ENCODE assay signal across 21 mouse cellular contexts in genomic region chr2:7073730-7074129, GRCm38 (mm10).
DNase-seq lines count a peak whose midpoint lies in the region; ATAC-seq and TF ChIP-seq lines count a peak whose summit lies in the region.
"Had no signal": no experiment of that assay in that cellular context is flagged by ENCODE, and none has a peak within 500 bp of the region (broad histone marks: within the 10 kb centered on the region; RNA-seq: fewer than 3 reads in every experiment).

No protein-coding gene starts in this region.

- no peak overlapping the region for H3K4me3 ChIP-seq in heart, embryonic 16.5 days (ENCODE audit: low read length)
- no peak overlapping the region for H3K4me3 ChIP-seq in kidney, postnatal 0 days (replicated peaks; ENCODE audit: low read depth, low read length)
- no peak overlapping the region for H3K4me3 ChIP-seq in lung, embryonic 15.5 days
- H3K4me3 ChIP-seq: embryonic facial prominence, embryonic 10.5 days; erythroblast, embryonic 14.5 days; forebrain, embryonic 10.5 days; heart, adult 2 months; heart, embryonic 15.5 days; hindbrain, embryonic 15.5 days had no signal

- H3K4me1 ChIP-seq in heart, embryonic 16.5 days (ENCODE audit: control insufficient read depth, insufficient read depth, low read length): peaks cover 18% of the 10 kb centered on the region
- H3K4me1 ChIP-seq in kidney, postnatal 0 days (replicated peaks; ENCODE audit: insufficient read depth, low read length): no peaks in the 10 kb centered on the region
- H3K4me1 ChIP-seq in lung, embryonic 15.5 days: peaks cover 20% of the 10 kb centered on the region
- H3K4me1 ChIP-seq: embryonic facial prominence, embryonic 10.5 days; forebrain, embryonic 10.5 days; hindbrain, embryonic 15.5 days had no signal

- 76% methylated on average over 3 of the region's 3 CpGs for WGBS in heart, embryonic 16.5 days
- 31% methylated on average over 3 of the region's 3 CpGs for WGBS in kidney, postnatal 0 days
- 44% methylated on average over 3 of the region's 3 CpGs for WGBS in lung, embryonic 15.5 days

- no peaks in the 10 kb centered on the region for H3K27me3 ChIP-seq in heart, embryonic 16.5 days (ENCODE audit: control insufficient read depth, insufficient read depth, low read length)
- H3K27me3 ChIP-seq in kidney, postnatal 0 days (ENCODE audit: insufficient read depth, low read length): no peaks in the 10 kb centered on the region
- no peaks in the 10 kb centered on the region for H3K27me3 ChIP-seq in lung, embryonic 15.5 days
- H3K27me3 ChIP-seq: CH12.LX; heart, embryonic 15.5 days; hindbrain, embryonic 15.5 days had no signal

- peaks cover 19% of the 10 kb centered on the region for H3K36me3 ChIP-seq in heart, embryonic 16.5 days (ENCODE audit: control insufficient read depth, insufficient read depth)
- no peaks in the 10 kb centered on the region for H3K36me3 ChIP-seq in kidney, postnatal 0 days (ENCODE audit: insufficient read depth, low read length)
- peaks cover 18% of the 10 kb centered on the region for H3K36me3 ChIP-seq in lung, embryonic 15.5 days
- H3K36me3 ChIP-seq: embryonic facial prominence, embryonic 10.5 days; hindbrain, embryonic 15.5 days had no signal

- H3K27ac ChIP-seq in heart, embryonic 16.5 days (ENCODE audit: low read length): peak overlapping the region; percentile 50; the same call in 1 of the 2 replicates
- H3K27ac ChIP-seq in kidney, postnatal 0 days: no peak overlapping the region
- H3K27ac ChIP-seq in lung, embryonic 15.5 days: peak overlapping the region; percentile 64; the same call in 1 of the 2 replicates
- H3K27ac ChIP-seq: embryonic facial prominence, embryonic 10.5 days; forebrain, embryonic 10.5 days; hindbrain, embryonic 15.5 days had no signal

- H3K9me3 ChIP-seq in heart, embryonic 16.5 days (replicated peaks; ENCODE audit: control insufficient read depth, low read length): peaks cover 19% of the 10 kb centered on the region
- no peaks in the 10 kb centered on the region for H3K9me3 ChIP-seq in kidney, postnatal 0 days (replicated peaks; ENCODE audit: low read length)
- peaks cover 6% of the 10 kb centered on the region for H3K9me3 ChIP-seq in lung, embryonic 15.5 days

- no peak overlapping the region for H3K9ac ChIP-seq in heart, embryonic 16.5 days (ENCODE audit: low read length)
- H3K9ac ChIP-seq in kidney, postnatal 0 days (ENCODE audit: low read depth, low read length): no peak overlapping the region
- no peak overlapping the region for H3K9ac ChIP-seq in lung, embryonic 15.5 days
- H3K9ac ChIP-seq: heart, embryonic 15.5 days; hindbrain, embryonic 15.5 days had no signal

- TF ChIP-seq CTCF in kidney, postnatal 0 days (IDR thresholded peaks at IDR 0.05; ENCODE audit: low read depth): no peak

- DNase-seq in heart, postnatal 4 days: no peak
- peak; percentile 37 for DNase-seq in kidney, postnatal 0 days (ENCODE audit: low spot score)
- no peak for DNase-seq in kidney, adult 11 months
- no peak for DNase-seq in lung, postnatal 14 days
- DNase-seq in cerebellum, postnatal 25 days: no peak
- DNase-seq: adrenal gland, adult 2 months; adrenal gland, postnatal 25 days; cerebellum, adult 18-20 months; cerebellum, adult 9-11 months; gastrocnemius, postnatal 10 days; heart, adult 2 months had no signal

- no peak for ATAC-seq in heart, embryonic 16.5 days (replicated peaks; ENCODE audit: extremely low read depth, insufficient read depth, low FRiP score)
- no peak for ATAC-seq in kidney, postnatal 0 days (replicated peaks; ENCODE audit: low FRiP score, low read depth)
- ATAC-seq in lung, embryonic 15.5 days (ENCODE audit: borderline replicate concordance, extremely low read depth, low FRiP score, low TSS enrichment): no peak
- ATAC-seq: forebrain, embryonic 14.5 days had no signal

- no peak overlapping the region for H3K4me2 ChIP-seq in heart, embryonic 16.5 days (ENCODE audit: low read depth, low read length)
- H3K4me2 ChIP-seq in kidney, postnatal 0 days (ENCODE audit: low read length): no peak overlapping the region
- no peak overlapping the region for H3K4me2 ChIP-seq in lung, embryonic 15.5 days
- H3K4me2 ChIP-seq: heart, embryonic 11.5 days; heart, embryonic 15.5 days; hindbrain, embryonic 15.5 days had no signal
